Mouse (Mus musculus) CD4-positive helper T cell, adult 2 months (primary cell): Measurements from ENCODE around the gene Mfsd12.

Experiments used
- DNase-seq: peaks from one replicate; pipeline ENCODE4 v3.0.0-alpha.2; 2012; ENCODE audit warnings: low read depth, missing footprints, low spot score

Mfsd12 gene

DNA sequence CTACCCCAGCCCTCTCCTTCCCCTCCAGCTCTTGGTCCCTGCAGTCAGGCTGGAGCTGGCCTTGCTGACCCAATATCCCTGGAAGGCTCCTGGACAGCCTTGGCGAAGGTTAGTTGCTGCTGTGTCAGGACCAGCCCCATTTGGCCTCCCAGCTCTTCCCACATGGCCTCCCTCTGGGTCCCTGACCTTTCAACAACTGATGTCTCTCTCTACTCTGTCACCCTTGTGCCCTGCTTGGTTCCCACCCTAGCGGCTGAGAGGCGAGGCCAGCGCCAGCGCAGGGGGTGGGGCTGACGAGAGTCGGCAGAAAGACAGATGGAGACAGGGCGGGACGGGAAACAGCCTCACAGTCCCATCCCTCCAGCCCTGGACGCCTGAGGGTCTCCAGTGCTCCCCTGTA is 28.9 kb upstream of the Mfsd12 start, which contains the start of gene Tbxa2r:
TSS of gene Tbxa2r (plus strand) at position 346 of the 400 bp plus-strand sequence.
- DNase-seq, result peak; percentile 57

DNA sequence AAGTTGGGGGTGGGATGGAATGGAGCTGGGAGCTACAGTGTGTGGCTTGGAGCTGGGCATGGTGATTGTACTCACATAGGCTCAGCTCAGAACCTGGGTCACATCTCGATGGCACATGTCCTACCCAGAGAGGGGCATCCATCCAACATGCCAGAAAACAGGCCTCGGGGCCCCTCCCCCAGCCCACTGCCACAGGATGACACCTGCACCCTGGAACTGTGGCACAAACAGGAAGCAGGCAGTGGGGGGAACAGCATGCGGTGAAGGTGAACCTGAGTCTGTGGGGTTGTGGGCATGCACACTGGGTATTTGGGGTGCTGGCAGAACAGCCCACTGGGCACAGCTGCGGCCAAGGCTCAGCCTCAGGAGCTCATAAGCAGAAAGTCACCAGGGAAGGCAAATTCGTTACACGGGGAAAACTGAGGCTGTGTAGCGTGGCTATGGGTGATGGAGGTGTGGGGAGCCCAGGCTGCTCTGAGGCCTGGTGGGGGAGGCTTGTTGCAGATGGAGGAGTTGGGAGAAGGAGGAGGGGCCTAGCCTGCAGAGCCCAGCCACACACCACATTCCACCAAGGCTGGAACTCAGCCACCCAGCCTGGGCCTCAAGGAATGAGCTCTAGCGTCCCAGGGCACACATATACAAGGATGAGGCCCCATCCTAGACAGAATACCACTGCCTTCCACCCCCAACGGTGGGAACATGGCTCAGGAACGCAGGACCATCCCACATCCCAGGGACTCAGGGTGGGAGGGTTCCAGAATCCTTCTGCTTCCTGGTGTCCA is 27.9 kb upstream of the Mfsd12 start:
- DNase-seq, result peak; percentile 69

DNA sequence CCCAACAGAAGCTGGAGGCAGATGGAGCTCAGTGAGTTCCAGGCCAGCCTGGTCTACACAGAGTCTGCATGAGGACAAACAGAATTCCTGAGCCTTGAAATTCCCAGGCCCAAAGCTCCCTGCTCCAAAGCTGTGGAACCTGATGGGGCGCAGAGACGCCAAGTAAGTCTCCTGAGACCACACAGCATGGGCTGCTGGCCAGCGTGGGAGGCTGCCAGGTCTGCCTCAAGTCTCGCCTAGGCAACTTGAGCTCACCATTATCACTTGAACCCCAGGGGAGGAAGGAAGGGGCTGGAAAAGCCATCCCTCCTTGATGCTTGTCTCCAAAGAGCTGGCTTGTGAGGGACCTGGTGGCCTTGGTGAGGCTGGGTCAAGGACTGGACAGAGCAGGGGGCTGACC is 27.3 kb upstream of the Mfsd12 start:
- DNase-seq, result no peak

DNA sequence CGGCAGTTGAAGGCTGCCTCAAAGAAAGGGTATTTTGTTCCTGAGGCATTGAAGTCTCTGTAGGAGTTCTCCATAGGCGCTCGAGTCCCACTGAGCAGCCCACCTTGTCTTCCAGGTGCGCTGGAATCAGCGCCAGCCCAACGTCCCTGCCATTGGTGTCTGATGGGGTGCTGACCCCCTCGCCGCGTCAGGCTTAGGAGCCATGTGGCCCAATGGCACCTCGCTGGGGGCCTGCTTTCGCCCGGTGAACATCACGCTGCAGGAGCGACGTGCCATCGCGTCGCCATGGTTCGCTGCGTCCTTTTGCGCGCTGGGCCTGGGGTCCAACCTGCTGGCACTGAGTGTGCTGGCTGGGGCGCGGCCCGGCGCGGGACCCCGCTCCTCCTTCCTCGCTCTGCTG is 25.0 kb upstream of the Mfsd12 start:
- DNase-seq, result no peak

DNA sequence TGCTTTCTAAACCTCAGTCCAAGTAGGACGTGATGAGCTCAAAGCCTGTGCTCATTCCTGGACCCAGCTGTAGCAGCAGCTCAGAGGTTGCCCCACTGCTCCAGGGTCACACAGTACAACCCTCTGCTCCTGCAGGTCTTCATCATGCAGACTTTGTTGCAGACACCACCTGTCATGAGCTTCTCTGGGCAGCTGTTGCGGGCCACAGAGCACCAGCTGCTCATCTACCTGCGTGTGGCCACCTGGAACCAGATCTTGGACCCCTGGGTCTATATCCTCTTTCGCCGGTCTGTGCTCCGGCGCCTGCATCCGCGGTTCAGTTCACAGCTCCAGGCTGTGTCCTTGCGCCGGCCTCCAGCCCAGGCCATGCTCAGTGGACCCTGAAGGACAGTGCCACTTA is 23.0 kb upstream of the Mfsd12 start:
- DNase-seq, result no peak

DNA sequence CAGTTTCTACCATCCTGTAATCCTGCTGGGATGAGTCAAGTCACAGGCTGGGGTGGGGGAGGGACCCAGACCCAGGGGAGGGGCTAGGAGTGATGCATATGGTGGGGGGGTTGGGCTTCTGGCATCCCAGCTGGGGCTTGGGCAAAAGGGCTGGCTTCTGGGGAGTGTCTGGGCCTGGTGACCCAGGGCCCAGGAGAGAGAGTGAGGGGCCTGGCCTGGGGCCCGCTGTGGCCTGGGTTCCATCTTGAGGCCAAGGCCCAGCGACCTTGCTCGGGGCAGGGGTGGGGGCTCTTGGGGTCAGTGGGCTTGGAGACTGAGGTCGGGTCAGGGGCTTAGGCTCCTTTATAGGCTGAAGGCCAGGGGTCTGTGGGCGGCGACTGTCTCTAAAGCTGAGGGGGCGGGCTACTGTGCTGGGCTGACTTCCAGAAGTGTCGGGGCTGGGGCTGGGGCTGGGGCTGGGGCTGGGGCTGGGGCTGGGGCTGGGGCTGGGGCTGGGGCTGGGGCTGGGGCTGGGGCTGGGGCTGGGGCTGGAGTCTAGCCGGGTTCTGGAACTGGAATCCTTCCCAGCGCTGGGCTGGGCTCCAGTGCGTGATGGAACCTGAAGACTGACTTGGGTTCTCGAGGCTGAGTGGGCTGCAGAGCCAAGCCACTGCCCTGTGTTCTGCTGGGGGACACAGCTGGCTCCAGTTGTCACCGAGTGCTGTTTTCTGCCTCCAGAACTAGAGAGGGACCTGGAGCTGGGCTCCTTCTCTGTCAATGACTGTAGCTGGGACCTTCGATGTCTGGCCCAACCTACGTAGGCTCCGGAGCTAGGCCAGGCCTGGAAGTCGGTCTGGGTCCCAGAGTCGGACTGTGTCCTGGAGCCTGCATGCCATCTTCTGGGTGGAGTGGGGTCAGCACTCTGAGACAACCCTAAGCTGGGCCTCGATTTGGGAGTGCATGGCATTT is 21.6 kb upstream of the Mfsd12 start:
- DNase-seq, result no peak

DNA sequence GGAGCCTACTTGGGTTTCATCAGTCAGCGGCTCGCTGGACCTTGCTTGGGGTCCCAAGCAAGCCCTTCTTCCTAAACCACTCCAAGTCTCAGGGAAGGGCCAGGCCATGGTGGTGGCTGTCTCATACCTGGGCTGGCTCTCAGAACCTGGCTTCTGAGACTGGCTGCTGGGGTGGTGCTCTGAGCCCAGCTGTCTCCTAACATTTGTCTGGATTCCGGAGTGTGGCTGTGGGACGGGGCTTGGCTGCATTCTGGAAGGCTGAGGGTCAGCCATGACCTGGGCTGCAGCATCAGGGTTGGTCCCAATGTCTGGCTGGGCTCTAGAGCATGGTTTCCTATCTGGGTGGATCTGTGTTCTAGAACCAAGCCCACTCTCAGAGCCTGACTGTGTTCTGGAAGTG is 20.7 kb upstream of the Mfsd12 start:
- DNase-seq, result no peak

DNA sequence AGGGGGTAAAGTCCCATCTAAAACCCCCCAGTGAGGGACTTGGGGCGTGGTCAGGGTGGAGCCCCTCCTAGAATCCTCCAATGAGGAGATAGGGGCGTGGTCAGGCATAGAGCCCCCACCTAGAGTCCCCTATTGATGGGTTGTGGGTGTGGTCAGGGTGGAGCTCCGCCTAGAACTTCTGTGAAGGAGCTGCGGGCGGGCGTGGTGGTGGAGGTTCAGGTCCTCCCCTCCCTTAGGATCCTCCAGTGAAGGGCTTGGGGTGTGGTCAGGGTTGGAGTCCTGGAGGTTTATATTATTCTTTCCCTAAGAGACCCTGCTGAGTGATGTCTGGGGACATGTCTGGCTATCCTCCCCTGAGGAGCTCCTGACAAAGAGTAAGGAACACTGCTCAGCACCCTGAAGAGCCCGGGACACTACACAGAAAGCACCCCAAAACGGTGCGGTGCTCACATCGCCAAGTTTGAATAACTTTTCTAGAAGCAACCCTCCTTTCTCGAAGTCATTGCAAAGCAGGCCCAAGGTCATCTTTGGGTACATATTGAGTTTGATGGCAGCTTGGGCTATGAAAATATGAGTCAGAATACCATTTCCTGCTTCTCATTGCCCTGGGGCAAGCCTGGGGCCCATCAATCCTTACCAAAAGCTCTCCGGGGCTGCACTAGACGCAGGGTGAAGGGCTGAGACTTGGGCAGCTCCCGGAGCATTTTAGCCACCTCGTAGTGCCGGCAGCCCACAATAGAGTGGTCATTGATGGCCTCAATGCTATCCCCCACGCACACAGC is 16.5 kb upstream of the Mfsd12 start:
- no peak for DNase-seq

DNA sequence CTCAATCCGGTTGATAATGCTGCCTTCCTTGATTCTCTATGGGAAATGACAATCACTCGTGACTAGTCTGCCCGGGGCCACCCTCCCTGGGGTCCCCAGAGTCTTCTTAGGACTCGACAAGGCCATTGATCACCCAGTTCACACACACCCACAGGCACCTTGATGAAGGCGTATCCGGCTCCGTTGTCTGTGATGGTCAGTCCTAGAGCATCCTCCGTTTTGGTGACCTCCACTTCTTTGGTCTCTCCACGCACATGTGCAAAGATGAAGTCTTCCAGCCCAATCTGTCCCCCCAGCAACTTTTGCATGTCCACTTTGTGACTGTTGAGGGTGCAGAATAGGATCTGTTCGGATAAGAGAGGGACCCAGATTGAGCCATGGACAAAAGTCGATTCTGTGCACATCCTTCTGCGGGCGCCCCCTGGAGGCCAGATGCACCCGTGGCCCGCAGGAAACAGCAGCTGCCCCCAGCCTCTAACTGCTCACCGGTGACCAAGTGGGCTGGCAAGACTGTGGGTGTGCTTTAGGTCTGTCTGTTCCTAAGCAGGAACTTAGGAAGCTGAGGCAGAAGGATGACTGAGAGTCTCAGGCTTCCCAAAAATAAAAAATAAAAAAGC is 15.8 kb upstream of the Mfsd12 start:
- DNase-seq, result peak; percentile 72

DNA sequence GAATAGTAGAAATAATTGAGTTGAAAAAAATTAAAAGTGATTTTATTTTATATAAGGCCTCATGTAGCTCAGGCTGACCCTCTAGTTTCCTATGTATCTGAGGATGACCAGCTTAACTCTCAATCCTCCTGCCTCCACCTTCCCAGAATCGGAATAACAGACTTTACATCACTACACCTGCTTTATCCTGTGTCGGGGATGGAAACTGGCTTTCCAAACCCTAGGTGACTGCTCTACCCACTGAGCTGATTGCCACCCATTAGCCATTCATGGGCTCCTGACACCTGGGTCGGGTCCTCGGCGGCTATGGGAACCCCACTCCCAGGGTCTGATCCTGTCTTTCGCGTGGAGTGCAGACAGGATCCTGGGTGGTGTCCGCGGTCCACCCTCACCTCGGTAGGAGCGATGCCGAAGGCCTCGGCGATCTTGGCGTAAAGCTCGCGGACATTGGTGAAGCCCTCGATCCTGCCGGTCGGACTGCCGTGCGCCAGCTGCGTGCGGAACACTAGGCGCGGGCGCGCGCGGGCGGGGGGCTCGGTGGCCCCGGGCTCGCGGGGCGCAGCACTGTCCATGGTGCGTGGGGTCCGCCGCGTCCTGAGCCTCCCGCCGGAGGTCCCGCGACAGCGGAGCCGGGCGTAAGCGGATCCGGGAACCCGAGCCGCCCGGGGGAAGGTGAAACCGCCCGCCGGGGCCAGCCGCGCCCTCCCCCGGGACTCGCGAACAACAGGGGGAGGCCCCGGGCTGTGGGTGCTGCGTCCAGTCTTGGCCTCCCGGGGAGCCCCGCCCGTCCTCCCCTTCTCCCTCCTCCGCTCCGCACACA is 14.4 kb upstream of the Mfsd12 start, which contains the start of gene Gipc3:
TSS of gene Gipc3 (minus strand) at position 581 of the 820 bp plus-strand sequence.
- peak; percentile 34 for DNase-seq

DNA sequence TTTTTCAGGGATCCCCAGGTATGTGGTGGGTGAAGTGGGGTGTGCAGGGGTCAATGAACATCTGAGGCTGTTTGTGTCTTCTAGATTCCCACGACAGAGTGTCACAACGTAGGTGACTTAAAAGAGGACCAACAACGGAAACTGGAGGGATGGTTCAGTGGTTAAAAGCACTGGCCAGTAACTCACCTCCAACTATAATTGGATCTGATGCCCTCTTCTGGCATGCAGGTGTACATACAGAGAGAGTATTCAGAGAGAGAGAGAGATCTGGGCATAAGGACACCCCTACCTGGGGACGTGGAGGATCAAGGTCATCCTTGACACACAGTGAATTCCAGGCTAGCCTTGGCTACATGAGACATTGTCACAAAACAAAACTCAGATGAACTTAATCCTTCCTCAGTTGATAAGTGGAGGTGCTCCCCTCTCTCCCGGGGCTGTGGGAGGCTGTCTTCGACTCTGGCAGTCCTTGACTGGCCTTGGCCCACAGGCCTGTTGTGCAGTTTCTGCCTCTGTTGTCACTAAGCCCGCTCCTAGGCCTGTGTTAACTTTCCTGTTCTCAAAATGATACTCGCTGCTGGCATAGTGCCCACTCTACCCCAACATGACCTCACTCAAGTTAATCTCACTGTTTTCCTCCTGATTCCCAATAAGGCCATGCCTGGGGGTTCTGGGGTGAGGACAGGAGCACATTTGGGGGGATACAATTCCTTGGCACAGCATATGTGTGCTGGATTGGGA is 12.7 kb upstream of the Mfsd12 start:
- peak; percentile 60 for DNase-seq

DNA sequence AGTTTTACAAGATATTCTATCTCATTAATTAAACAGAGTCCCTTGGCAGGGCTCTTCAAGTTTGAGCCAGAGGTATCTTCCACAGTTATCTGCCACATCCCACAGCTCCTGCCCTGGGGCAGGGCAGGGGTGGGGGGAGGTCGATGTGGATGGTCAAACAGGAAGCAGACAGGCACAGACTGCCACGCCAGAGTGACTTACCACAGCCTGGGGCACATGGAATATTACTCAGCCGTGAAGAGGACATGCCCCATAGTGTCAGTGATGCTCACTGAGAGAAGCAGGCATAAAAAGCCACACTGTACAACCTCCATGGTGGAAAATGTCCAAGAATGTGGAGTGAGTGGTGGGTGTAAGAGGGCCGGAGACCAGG is 12.1 kb upstream of the Mfsd12 start:
- no peak for DNase-seq

DNA sequence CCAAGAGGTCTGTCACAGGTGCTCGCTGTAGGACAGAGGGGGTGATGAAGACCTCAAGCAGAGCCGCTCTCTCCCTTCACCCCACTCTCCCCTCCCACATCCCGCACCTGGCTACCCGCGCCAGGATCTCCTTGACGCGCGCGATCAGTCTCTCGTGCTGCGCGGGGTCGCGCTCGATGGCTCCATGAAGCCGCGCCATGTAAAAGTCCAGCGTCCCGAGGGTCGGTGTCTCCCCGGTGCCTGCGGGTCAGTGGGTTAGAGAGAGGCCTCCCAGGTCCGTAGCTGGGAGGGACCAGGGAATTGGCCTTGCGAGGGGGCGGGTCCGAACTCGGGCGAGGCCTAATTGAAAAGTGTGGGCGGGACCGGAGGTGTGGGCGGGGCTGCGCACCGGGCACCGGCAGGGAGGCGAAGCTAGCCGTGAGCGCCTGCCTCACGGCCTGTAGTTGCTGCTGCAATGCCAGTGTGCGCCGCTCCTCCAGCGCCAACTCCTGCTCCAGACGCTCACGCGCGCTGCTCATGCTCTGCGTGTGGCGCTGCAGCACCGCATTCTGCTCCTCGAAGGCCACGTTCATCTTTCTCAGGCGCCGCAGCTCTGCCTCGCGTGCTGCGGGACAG is 10.7 kb upstream of the Mfsd12 start:
- DNase-seq, result peak; percentile 67

DNA sequence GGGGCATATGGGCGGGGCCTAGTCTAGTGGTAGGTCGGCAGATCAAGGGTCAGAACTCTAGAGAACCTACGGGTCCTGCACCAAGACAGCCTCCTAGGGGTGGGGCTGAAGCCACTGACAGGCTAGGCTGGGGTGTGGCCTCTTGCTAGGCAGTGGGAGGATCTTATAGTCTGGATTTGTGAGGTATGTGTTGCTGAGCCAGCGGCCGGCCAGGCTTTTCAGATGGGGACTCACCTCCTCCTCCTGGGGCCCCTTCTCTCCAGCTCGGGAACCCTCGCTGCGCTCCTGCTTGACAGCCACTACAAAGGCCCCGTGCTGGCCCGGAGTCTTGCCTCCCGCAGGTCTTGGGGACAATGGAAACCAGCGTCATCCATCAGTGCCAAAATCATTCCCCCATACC is 8.1 kb upstream of the Mfsd12 start:
- peak; percentile 60 for DNase-seq

DNA sequence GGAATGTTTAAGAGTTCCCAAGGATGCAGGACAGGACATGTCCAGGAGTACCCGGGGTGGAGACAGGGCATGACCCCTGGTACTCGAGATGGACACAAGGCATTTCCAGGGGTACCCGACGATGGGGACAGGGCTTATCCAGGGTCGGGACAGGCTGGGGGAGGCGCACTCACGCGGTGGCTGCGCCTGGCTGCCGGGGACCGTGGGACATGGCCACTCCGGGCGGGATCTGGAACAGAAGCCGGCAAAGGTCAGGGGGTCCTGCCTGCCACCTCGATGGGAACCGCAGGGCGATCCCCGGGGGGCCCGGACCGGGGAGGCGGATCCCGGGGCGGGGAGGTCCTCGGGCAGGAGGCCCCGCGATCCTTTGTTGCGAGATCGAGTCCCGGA is 7.3 kb upstream of the Mfsd12 start:
- DNase-seq, result no peak

DNA sequence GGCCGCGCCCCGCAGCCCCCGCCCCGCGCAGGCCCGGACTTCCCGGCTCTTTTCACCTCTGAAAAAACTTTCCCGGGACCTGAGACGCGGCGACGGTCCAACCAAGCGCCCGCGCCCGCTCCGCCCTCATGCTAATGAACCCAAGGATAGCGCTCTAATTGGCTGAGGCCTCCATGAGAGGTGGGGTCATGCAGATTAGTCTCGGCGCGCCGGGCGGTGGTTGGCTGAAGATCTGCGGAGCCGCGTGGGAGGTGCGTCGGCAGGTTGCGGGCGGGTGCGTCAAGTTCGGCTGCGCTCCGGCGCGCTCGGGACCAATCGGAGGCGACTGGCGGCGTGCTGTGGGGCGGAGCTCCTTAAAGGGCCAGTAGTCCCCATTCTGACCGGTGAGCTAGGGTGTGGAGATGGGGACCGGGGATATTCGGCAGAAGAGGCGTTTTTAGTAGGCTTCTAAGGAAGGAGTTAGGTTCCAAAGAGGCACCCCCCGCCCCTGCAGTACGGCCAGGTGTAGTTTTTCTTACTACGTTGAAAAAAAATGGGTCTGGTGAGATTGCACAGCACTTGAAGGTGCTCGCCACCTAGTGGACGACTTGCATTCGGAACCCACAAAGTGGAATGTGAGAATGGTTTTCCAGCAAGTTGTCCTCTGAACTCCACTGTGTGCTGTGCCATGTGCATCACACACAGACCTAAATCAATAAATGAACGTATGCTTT is 6.8 kb upstream of the Mfsd12 start, which contains the start of gene Hmg20b:
TSS of gene Hmg20b (minus strand) at position 130 of the 713 bp plus-strand sequence.
- peak; percentile 99 for DNase-seq

DNA sequence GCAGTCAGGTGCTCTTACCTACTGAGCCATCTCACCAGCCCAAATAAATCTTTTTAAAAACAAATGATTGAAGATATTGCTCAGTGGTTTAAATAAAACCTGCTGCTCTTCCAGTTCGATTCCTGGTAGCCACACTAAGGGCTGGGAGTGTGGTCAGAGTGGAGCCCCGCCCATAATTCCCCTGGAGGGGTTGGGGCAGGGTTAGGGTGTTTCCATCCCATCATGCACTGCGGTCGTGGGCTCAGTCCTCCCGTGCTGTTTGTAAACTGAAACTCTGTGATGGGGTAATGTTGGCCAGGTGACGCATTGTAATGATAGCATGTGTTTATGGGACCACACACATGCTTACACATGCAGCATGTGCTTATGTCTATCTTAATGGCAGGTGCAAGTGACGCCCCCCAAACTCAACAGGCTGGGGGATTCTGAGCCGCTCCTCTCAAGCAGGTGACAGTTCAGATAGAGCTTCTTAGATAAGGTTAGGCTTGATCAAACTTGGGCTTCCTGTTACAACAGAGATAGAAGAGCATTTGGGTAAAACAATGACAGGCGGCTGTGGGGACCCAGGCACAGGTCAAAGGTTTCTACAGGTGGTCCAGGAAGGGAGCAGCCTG is 5.5 kb upstream of the Mfsd12 start:
- DNase-seq, result peak; percentile 78
